Mouse (Mus musculus): ENCODE data around the gene Ccdc120. TPM values are rescaled to one million over a fixed set of nuclear protein-coding genes. Genes with fewer than 3 reads are reported as not detected.
"Not testable (repeated sequence)": the region's sequence is repeated elsewhere in the genome, so short reads cannot be mapped to it uniquely, and the experiment has no call there.

The Ccdc120 gene
- polyA plus RNA-seq, 2 experiments from 2014 or later = 0.20 TPM; not detected in 1

DNA sequence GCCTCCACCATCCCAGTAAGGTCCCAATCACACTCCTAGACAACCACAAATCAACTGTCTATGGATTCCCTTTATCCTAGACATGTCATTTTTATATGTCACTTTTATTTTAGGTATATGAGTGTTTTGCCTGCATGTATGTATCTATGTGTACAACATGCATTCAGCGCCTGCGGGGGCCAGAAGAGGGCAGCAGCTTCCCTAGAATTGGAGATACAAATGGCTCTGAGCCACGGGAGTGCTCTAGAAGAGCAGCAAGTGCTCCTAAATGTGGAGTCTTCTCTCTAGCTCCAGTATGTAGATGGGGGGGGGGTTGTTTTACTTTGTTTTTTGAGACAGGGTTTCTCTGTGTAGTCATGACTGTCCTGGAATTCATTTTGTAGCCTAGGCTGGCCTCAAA is 2.9 kb upstream of the Ccdc120 start:
- ATAC-seq = not testable (repeated sequence)

DNA sequence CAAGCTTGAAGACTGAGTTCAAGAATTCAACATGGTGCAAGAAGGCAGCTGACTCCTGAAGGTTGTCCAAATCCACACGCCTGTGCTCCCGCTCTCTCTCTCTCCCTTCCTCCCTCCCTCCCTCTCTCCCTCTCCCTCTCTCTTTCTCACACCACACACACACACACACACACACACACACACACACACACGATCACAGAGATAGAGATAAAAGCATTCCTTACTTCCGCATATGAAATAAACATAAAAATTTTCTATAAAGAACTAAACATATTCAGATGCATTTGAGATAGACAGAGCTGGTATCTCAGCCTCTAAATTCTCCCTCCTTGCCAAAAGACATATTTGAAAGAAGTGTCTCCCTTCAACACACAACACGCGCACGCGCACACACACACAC is 5.3 kb downstream of the Ccdc120 start:
- ATAC-seq = no peak

DNA sequence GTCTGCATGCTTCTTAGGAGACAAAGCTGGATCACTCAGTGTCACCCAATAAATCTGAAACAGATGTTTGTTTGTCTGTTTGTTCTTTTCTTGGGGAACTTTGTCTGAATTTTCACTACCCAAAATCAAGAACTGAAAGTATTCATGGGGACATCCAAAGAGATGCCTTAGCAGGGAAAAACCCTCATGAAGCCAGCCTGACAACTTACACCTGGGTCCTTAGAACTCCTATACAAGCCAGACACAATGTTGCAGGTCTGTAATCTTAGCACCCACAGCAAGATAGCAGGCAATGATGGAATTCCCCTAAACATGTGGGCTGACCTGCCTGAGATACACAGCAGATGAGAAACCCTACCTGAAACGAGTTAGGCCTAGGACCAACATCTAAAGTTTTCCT is 5.8 kb downstream of the Ccdc120 start:
- no peak for ATAC-seq

DNA sequence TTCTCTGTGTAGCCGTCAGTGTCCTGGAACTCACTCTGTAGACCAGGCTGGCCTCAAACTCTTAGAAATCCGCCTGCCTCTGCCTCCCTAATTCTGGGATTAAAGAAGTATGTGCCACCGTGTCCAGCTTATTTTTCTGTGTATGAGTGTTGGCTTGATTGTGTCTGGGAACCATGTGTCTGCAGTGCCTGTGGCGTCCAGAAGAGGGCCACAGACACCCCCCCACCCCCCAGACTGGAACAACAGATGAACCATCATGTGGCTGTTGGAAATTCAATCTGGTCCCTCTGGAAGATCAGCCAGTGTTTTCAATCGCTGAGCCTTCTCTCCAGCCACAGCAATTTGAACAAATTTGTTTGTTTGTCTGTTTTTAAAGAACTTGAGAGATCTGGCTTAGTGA is 7.2 kb downstream of the Ccdc120 start:
- ATAC-seq = no peak

DNA sequence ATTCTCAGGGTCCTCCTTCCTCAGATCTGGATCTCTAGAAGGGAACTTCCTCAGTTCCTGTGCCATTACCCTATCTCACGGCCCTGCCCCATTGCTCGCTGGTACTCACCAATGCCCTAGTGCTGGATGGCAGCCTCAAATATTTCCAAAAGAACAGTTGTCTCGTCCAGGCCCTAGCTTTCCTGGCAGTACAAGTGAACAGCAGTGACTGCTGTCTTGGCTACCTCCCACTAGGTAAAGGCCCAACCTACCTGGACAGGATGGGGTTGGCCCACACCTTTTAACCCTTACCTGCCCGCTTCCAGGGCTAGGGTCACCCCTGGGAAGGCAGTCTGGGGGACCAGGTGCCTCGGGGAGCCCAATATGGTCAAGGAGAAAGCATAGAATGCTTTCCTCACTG is 9.6 kb downstream of the Ccdc120 start:
- ATAC-seq = no peak

DNA sequence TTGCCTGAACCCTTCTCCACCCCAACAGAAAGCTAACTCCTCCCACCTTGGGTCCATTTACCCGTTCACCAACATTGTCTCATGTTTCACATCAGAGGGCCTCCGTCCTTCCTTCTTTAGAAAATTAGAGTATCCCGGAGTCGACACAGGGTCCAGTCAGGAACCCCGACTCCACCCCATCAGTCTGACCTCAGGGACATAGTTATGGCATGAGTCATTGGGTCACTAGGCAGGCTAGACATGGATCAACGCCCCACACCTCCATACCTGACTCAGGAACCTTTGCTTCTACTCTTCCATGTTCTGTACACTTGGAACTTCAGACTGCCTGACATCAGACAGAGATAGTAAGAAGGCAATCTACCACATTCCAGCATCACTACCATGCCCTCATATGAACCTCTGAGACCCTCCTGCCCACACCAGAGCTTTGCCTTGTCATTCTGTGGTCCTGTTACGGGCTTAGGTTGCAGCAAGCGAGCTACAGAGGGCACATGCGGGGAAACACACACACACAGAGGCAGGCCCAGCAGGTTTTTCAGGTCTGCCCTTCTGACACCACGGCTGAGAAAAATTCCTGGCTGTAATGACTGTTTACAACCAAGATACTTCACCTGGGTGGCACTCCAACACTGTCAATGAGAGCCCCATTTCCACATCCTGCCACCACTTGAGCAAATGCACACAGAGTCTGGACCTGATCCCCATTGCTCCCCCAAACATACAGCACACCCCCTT is 10.5 kb downstream of the Ccdc120 start:
- no peak for ATAC-seq

DNA sequence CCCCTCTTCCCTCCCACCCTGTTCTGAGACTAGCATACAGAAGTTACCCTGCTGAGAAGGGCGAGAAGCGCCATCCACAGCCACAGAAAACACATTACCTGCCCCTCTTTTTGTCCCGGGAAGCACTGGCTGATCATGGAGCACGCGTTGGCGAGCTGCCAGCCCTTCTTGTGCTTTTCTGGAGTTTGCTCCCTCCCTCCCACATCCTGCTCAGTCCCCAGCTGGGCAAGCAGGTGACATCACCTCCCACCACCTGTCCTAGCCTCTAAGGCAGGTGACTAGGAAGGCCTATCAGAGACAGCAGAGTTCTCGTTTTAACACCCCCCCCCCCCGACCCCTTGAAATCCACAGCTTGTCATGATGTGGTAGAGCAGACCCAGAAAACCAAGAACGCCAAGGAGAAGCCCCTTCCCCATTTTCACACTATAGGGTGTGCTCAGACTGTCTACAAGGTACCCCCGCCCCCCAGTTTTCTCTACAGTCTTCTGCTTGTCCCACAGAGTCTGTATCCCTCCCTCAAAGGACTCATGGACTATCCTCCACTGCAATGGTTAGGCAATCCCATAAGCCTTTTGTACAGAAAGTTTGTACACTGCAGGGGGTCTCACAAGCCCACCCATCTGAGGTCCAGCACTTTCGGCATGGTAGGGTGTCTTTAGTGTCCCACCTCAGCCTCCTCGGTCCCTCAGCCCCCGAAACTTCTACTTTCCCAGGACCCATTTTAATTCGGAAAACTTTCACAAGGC is 11.2 kb downstream of the Ccdc120 start:
- ATAC-seq = no peak

DNA sequence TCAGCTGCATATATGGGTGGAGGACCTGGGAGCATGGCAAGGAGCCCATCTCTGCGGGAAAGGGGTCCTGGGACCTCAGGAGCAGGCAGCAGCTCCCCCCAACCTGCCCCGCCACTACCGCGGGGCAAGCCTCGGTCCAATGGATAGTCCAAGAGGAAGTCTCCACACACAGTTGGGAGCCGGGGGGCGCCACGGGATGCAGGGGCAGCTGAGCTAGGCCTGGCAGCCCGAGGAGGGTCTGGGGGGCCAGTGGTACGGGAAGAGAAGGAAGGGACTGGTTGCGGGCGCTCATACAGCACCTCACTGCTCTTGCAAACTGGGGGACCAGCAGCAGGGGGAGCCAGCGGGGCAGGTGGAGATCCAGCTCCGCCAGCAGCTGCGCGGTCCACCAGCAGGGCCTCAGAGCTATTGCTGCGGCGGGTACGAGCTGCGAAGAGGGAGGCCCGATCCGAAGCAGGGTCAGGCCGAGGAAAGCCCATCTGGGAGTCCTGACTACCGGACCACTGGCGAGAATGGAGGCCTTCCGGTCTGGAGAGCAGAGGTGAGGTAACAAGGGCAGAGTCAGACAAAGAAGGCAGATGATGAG is 17.0 kb downstream of the Ccdc120 start:
- ATAC-seq = peak; percentile 72

DNA sequence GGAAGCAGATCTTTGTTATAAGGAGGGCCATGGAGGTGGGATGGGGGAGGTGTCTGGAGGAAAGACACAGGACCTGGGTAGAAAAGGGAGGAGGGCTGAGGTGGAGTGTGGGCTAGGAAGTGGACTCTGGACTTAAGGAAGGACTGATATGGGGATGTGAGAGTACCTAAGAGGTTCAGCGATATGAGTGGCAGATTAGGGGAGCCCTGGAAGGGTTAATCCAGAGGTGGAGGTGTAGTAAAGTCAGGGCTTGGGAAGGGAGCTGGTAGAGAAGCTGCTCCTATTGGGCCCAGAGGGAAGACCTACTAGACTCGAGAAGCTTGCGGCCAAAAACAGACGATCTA is 21.8 kb downstream of the Ccdc120 start:
- ATAC-seq = no peak

DNA sequence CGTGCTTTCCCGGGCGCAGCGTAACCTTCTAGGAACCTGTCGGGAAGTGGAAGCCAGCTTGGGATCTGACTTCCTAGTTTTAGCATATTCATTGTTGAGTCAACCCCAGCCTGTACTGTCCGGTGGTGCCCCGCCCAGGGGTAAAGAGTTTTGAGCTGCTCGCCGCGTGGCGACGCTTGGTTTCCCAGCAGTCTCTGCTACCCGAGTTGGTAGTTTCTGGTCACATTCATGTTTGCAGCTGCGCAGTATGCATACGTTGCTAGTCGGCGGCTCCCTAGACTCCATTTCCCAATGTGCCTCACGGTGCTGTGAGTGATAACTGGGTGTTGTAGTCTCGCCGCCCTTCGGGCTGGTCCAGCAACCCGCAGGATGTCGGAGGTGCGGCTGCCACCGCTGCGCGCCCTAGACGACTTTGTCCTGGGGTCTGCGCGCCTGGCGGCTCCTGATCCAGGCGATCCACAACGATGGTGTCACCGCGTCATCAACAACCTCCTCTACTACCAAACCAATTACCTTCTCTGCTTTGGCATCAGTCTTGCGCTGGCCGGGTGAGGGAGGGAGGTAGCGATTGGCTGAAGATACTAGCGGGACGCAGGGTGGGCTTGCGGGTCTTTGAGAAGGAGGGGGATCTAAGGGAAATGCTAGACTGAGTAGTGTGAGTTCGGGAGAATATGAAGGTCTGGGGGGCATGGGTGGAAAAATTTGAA is 22.3 kb downstream of the Ccdc120 start, which contains the start of gene Praf2:
Praf2 (plus strand) TSS at position 225 of the 707 bp plus-strand sequence.
- peak; percentile 91 for ATAC-seq

DNA sequence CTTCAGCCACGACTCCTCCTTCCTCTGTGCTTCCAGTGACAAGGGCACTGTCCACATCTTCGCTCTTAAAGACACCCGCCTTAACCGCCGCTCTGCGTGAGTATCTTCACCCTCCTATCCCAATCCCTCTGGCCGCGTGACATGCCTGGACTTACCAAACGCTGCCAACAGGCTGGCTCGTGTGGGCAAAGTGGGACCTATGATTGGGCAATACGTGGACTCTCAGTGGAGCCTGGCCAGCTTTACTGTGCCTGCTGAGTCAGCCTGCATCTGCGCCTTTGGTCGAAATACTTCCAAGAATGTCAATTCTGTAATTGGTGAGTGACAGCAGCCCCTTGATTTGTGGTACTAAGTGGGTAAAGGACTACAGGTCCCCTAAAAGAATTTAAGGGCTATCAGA is 23.5 kb downstream of the Ccdc120 start:
- ATAC-seq = no peak

DNA sequence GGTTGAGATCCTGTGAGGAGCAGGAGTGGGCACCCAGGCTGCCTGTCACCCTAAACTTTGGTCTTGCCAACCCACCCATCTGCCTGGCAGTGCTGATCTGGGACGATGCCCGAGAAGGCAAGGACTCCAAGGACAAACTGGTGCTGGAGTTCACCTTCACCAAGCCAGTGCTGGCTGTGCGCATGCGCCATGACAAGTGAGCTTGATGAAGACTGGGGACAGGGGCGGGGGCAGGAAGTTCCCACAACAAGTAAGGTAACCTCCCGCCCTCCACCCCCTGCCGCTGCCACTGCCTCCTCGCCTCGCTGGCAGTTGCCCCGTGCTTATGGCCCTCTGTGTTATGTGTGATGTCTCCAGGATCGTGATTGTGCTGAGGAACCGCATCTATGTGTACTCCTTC is 24.9 kb downstream of the Ccdc120 start:
- no peak for ATAC-seq

DNA sequence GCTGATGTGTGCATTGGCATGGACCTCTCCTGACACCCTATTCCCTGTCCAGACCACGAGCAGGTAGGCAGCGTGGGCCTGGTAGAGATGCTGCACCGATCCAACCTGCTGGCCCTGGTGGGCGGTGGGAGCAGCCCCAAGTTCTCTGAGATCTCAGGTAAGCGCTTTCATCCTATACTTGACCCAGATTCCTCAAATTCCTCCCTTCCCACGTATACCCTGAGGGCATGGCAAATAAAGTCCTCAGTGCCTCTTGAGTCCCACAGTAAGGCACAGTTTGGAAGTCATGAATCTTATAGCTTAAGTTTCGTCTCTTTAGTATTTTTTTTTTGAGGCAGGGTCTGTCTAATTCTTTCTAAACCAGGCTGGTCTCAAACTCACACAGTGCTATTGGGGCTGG is 26.6 kb downstream of the Ccdc120 start:
- ATAC-seq = no peak

DNA sequence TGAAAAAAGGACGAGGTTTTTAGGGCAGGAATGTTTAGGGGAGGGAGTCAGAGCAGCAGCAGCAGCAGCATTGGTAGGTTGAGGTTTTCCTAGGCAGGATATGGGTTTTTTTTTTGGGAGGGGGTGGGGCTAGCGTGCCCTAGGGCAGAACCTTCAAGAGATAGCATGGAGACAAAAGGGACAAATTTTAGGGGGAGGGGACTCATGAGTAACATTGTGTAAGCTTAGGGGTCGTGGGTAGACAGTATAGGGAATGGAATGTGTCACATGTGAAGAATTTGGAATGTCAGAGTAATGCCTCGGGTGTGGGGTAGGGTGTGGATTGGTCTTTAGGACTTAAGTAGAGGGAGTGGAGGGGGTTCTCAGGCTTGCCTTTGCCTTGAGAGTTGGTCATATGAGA is 28.0 kb downstream of the Ccdc120 start:
- ATAC-seq = no peak

DNA sequence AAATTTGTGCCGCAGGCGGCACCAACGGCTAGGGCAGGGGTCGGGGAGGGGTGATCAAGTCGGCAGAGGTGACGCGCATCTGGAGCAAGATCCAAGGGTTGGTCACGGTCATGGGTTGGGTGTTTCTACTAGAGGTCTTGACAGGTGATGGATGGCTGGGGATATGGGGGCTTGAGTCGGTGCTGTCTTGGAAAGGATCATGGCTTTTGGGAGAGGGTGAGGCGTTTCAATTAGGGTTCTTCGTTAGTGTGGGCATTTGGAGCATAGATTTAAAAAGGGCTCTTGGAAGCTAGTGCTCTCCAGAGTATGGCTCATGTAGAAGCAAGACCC is 28.5 kb downstream of the Ccdc120 start:
- no peak for ATAC-seq

DNA sequence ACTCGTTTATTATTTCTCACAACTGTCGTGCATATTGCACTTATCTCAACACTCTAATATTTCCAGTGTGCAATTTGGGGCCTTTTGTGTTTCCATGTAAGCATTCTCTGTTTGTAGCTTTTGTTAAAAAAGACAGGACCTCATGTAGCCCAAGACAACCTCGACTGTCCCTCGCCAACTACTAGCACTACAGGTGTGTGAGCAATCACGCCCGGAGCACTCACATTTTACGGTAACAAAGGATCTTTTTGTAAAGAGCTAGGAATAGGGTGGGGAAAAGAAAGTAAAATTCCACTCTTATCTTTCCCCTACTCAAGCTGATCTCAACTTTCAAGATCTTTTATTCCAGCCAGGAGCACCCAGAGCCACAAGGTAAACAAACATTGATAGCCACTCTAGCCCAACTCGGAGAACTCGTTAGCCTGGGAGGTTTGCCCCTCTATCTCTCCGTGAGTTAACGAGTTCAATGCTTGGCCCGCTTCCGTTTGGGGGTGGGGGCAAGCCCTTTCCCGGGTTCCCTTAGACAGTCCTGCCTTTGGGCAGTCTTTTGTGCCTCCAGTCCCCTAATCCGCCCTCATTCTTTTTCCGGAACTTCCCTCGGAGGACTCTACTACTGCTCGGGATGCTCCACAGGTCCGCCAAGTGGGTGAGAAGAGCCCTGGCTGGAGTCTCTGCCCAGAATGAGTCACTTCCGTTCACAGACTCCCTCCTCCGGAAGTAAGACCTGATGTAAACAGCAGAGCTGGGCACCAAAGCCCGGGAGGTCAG is 29.0 kb downstream of the Ccdc120 start, which contains the start of gene Gm45208:
Gm45208 (plus strand) TSS at position 732 of the 768 bp plus-strand sequence.
- peak; percentile 83 for ATAC-seq

DNA sequence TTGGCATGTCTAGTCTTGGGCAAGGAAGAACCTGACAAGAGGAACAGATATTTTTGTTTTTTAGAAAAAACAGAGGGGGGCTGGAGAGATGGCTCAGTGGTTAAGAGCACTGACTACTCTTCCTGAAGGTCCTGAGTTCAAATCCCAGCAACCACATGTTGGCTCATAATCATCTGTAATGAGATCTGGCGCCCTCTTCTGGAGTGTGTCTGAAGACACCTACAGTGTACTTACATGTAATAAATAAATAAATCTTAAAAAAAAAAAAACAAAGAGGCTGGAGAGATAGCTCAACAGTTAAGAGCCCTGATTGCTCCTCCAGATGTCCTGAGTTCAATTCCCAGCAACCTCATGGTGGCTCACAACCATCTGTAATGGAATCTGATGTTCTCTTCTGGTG is 34.6 kb downstream of the Ccdc120 start:
- ATAC-seq = not testable (repeated sequence)

DNA sequence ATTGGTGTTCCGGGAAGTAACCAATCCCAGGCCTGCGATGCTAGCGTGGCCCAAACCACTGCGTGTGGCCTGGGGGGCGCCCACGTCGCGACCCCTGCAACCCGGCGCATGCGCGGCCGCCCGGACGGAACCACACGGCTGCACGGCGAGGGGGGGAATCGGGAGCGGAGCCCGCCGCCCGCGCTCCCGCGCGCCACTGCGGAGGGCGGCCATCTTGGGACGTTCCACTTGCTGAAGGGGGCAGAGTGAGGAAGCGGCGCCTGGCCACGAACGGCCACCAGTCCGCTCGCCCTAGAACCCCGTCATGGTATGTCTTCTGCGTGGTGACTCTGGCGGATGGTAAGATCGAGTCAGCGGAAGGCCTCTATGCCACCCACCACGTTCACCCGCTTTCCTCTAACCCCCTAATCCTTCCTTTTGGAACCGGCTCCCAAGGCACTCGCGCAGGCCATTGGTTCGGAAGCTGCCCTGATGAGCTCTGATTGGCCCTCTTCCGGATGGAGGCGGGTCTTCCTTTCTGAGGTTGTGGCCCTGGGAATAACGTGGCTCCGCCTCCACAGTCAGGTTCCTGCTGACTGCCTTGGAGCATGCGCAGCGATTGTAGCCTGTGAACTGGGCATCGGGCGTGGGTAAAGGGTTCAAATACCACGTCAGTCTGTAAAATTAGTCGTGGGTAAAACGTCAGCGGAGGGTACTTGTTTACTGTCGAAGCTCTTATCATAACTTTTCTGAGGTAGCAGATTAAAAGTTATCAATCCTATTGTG is 36.4 kb downstream of the Ccdc120 start, which contains the start of gene Wdr45:
Wdr45 (plus strand) TSS at position 199 of the 765 bp plus-strand sequence.
- ATAC-seq = peak; percentile 96

DNA sequence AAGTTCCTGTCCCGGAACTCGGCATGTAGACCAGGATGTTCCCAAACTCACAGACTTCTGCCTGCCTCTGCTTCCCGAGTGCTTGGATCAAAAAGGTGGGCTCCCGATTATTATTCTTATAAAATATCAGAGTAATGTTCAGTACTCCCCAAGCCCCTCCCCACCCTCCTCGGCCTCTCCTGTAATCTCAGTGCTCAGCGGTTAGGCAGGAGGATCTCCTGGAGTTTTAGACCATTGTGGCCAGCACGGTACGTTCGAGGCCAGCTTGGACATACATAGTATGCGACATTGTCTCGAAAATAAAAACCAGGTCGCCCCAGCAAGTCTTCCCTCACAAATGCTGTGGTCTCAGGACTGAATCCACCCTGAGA is 37.0 kb downstream of the Ccdc120 start:
- ATAC-seq = not testable (repeated sequence)

DNA sequence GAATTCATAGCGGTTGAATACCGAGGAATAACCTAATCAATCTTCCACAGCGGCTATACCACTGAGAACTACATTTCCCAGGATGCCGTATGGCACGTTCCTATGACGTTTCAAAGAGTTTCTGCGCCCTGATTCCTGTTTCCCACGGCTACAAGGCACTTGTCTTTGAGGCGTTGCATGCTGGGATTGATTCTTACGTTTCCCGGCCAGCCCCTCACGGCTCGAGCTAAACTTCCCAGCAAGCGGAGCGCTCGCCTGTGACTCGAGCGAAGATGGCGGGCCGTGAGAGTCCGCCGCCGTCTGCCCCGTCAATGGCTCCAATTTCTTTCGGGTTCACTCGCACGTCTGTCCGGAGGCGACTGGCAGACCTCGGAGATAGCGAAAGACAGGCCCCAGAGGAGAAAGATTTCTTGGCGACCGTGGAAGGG is 53.7 kb downstream of the Ccdc120 start, which contains the start of gene Gpkow:
Gpkow (plus strand) TSS at position 178 of the 428 bp plus-strand sequence.
- ATAC-seq = peak; percentile 93

DNA sequence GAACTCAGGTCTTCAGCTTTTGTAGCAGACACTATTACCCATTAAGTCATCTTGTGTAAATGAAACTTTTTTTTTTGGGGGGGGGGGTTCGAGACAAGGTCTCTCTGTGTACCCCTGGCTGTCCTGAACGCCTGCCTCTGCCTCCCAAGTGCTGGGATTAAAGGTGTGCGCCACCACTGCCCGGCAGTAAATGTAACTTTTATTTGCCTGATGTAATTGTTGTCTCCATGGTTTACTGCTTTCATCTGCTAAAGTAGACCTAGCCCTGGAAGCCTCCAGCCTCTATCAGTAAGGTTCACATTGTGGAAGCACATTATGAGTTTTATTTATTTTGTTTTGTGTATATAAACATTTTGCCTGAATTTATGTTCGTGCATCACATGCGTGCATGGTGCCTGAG is 54.2 kb downstream of the Ccdc120 start:
- no peak for ATAC-seq
